Mouse (Mus musculus): Measurements from ENCODE around the gene Sestd1.

GRCm38 (mm10) chr2:77200379-77200778 lies 80.0 kb downstream of the Sestd1 start:
- TF ChIP-seq CTCF (IDR thresholded peaks at IDR 0.05; ENCODE audit: control insufficient read depth, insufficient read depth, insufficient replicate concordance, low read depth, low read length) (no peak), POLR2A (IDR thresholded peaks at IDR 0.05; ENCODE audit: control insufficient read depth, low read depth, low read length) (no peak)
